Mouse (Mus musculus): ENCODE data around the gene Klra7. TPM values are rescaled to one million over a fixed set of nuclear protein-coding genes. Genes with fewer than 3 reads are reported as not detected.
"Not testable (repeated sequence)": the region's sequence is repeated elsewhere in the genome, so short reads cannot be mapped to it uniquely, and the experiment has no call there.

The Klra7 gene
- polyA plus RNA-seq (2014; fragmentation: Nextera tagmentation; extraction: Ambion mirVana), result not detected in 2 replicates

DNA sequence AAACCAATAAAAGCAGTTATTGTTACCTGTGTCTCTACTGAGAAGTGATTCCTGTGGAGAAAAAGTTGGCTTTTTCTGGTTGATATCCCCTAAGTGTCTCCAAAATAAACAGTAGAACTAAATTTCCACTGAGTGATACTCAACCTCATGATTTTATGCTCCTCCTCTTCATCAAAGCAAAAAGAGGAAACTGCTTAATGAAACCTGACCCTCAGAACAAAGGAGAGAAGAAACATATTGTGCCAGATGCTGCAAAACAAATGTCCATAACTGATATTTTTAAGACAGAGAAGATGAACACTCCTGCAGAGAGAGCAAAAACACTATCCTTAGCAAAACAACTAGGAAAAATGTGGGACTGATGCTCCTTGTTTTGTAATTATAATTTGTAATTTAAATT, at the start of gene Klra7:
Gene Klra7, minus strand, starts transcription at position 101 of the 400 bp plus-strand sequence.
- Histone ChIP-seq H3K9ac (ENCODE audit: low read length) (no peak within 1 kb of the TSS), H3K27ac (ENCODE audit: low read depth) (no peak within 1 kb of the TSS), H3K9me3 (ENCODE audit: control insufficient read depth, low read length) (0 out of 2 replicates have a peak, but pooled peaks cover 3% of the 10 kb centered on the region), H3K4me3 (ENCODE audit: low read depth, low read length) (no peak within 1 kb of the TSS), H3K27me3 (replicated peaks; ENCODE audit: control insufficient read depth, insufficient read depth, low read length) (no peaks in the 10 kb centered on the region), H3K4me2 (ENCODE audit: low read length) (no peak within 1 kb of the TSS), H3K36me3 (ENCODE audit: control insufficient read depth, insufficient read depth, low read length) (no peaks in the 10 kb centered on the region), H3K4me1 (replicated peaks; ENCODE audit: control insufficient read depth, insufficient read depth, low read length) (no peaks in the 10 kb centered on the region)
- no peak for DNase-seq (ENCODE audit: low spot score)
- ATAC-seq (replicated peaks; ENCODE audit: low FRiP score, low TSS enrichment, low read depth), result no peak

DNA sequence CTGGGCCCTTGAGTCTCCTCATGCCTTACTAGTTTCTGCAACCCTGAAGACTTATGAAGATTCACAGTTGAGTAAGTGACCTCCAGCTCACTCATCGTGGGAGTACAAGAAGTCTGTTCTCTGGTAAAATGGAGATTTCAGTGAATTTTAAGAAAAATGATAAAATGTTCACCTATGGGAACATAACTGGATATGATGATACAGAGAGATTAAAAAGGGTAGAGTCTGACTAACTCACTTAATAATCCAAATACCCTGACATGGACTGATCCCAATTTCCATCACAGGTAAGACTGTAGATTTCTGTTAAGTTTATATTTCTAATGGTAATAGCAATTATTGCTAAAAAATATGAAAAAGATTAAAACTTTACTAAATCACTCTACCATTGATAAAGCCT, 48.7 kb upstream of the Klra7 start, which contains the start of gene Klra10:
Gene Klra10, minus strand, starts transcription at position 101 of the 400 bp plus-strand sequence.
- not testable (repeated sequence) for H3K9ac ChIP-seq (ENCODE audit: low read length); H3K36me3 ChIP-seq (ENCODE audit: control insufficient read depth, insufficient read depth, low read length); H3K27ac ChIP-seq (ENCODE audit: low read depth); H3K9me3 ChIP-seq (ENCODE audit: control insufficient read depth, low read length); ATAC-seq (replicated peaks; ENCODE audit: low FRiP score, low TSS enrichment, low read depth); H3K4me1 ChIP-seq (replicated peaks; ENCODE audit: control insufficient read depth, insufficient read depth, low read length); H3K4me2 ChIP-seq (ENCODE audit: low read length); H3K27me3 ChIP-seq (replicated peaks; ENCODE audit: control insufficient read depth, insufficient read depth, low read length); DNase-seq (ENCODE audit: low spot score); H3K4me3 ChIP-seq (ENCODE audit: low read depth, low read length)
- 55% methylated on average over 1 of the region's 1 CpGs for WGBS

DNA sequence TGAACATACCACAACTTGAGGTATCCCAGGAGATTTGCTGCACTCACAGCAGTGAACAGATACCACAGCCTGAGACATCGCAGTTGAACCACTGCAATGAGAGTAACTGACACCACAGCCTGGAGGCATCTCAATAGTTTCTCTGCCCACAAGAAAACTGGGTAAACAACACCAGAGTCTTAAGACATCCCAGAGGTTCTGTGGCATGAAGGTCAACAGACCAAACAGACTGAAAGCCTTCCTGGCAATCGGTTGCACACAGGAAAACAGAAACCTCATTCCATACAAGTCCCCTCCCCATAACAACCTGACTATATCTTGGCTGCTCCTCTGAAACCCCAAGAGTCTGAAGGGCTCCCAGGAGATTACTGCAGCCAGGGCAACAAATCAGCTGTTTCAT, 22.2 kb upstream of the Klra7 start:
- Histone ChIP-seq H3K36me3 (ENCODE audit: control insufficient read depth, insufficient read depth, low read length) (no peaks in the 10 kb centered on the region), H3K27me3 (replicated peaks; ENCODE audit: control insufficient read depth, insufficient read depth, low read length) (no peaks in the 10 kb centered on the region), H3K4me1 (replicated peaks; ENCODE audit: control insufficient read depth, insufficient read depth, low read length) (no peaks in the 10 kb centered on the region), H3K9me3 (ENCODE audit: control insufficient read depth, low read length) (no peaks in the 10 kb centered on the region; the same call in 1 of the 2 replicates), H3K27ac (ENCODE audit: low read depth) (no peak overlapping the region), H3K4me3 (ENCODE audit: low read depth, low read length) (no peak overlapping the region), H3K9ac (ENCODE audit: low read length) (no peak overlapping the region), H3K4me2 (ENCODE audit: low read length) (no peak overlapping the region)
- WGBS, result 95% methylated on average over 2 of the region's 2 CpGs
- DNase-seq (ENCODE audit: low spot score) (no peak), ATAC-seq (replicated peaks; ENCODE audit: low FRiP score, low TSS enrichment, low read depth) (no peak)

GRCm38 (mm10) chr6:130237536-130237935, 4.4 kb upstream of the Klra7 start:
- H3K9me3 ChIP-seq (ENCODE audit: control insufficient read depth, low read length), result no peaks in the 10 kb centered on the region
- H3K27me3 ChIP-seq (replicated peaks; ENCODE audit: control insufficient read depth, insufficient read depth, low read length), result no peaks in the 10 kb centered on the region
- no peak overlapping the region for H3K27ac ChIP-seq (ENCODE audit: low read depth)
- no peak for DNase-seq (ENCODE audit: low spot score)
- H3K4me1 ChIP-seq (replicated peaks; ENCODE audit: control insufficient read depth, insufficient read depth, low read length), result no peaks in the 10 kb centered on the region
- no peak for ATAC-seq (replicated peaks; ENCODE audit: low FRiP score, low TSS enrichment, low read depth)
- H3K4me2 ChIP-seq (ENCODE audit: low read length), result no peak overlapping the region
- H3K36me3 ChIP-seq (ENCODE audit: control insufficient read depth, insufficient read depth, low read length), result no peaks in the 10 kb centered on the region
- no peak overlapping the region for H3K4me3 ChIP-seq (ENCODE audit: low read depth, low read length)
- H3K9ac ChIP-seq (ENCODE audit: low read length), result no peak overlapping the region
- WGBS, result 67% methylated on average over 2 of the region's 2 CpGs

DNA sequence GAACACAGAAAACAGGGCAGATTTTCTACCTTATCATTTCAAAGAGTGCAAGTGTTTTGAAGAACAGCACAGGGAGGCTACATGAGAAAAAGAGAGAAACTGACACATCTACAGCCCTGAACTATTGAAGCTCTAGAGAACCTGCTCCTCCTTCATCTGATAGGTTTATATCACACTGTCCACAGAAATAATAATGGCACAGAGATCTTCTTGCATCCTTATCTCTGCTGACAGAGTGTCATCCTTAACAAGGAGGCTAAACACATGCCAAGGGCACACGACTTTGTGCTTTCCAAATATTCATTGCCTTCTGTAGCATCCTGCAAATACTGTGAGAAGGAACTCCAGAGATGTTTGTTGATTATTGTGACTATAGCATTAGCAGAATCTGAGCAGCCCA, 3.5 kb upstream of the Klra7 start:
- no peak for ATAC-seq (replicated peaks; ENCODE audit: low FRiP score, low TSS enrichment, low read depth)
- no peak for DNase-seq (ENCODE audit: low spot score)
- no peaks in the 10 kb centered on the region for H3K36me3 ChIP-seq (ENCODE audit: control insufficient read depth, insufficient read depth, low read length)
- H3K27ac ChIP-seq (ENCODE audit: low read depth), result no peak overlapping the region
- no peak overlapping the region for H3K9ac ChIP-seq (ENCODE audit: low read length)
- no peaks in the 10 kb centered on the region for H3K27me3 ChIP-seq (replicated peaks; ENCODE audit: control insufficient read depth, insufficient read depth, low read length)
- no peak overlapping the region for H3K4me2 ChIP-seq (ENCODE audit: low read length)
- no peaks in the 10 kb centered on the region for H3K4me1 ChIP-seq (replicated peaks; ENCODE audit: control insufficient read depth, insufficient read depth, low read length)
- no peak overlapping the region for H3K4me3 ChIP-seq (ENCODE audit: low read depth, low read length)
- WGBS, result 33% methylated on average over 1 of the region's 1 CpGs
- 0 out of 2 replicates have a peak, but pooled peaks cover 3% of the 10 kb centered on the region for H3K9me3 ChIP-seq (ENCODE audit: control insufficient read depth, low read length)

GRCm38 (mm10) chr6:130197453-130197852, 35.7 kb downstream of the Klra7 start:
- not testable (repeated sequence) for ATAC-seq (replicated peaks; ENCODE audit: low FRiP score, low TSS enrichment, low read depth); H3K27me3 ChIP-seq (replicated peaks; ENCODE audit: control insufficient read depth, insufficient read depth, low read length); H3K36me3 ChIP-seq (ENCODE audit: control insufficient read depth, insufficient read depth, low read length); H3K9me3 ChIP-seq (ENCODE audit: control insufficient read depth, low read length); H3K27ac ChIP-seq (ENCODE audit: low read depth); H3K4me1 ChIP-seq (replicated peaks; ENCODE audit: control insufficient read depth, insufficient read depth, low read length); H3K4me3 ChIP-seq (ENCODE audit: low read depth, low read length); H3K9ac ChIP-seq (ENCODE audit: low read length); DNase-seq (ENCODE audit: low spot score); H3K4me2 ChIP-seq (ENCODE audit: low read length)
- 88% methylated on average over 1 of the region's 1 CpGs for WGBS

GRCm38 (mm10) chr6:130193012-130193411, 40.1 kb downstream of the Klra7 start, which contains the start of gene Klra9:
Gene Klra9 (minus strand): TSS chr6:130193112.
- H3K4me2 ChIP-seq (ENCODE audit: low read length); H3K9ac ChIP-seq (ENCODE audit: low read length); H3K36me3 ChIP-seq (ENCODE audit: control insufficient read depth, insufficient read depth, low read length); DNase-seq (ENCODE audit: low spot score); H3K27me3 ChIP-seq (replicated peaks; ENCODE audit: control insufficient read depth, insufficient read depth, low read length); H3K4me3 ChIP-seq (ENCODE audit: low read depth, low read length); H3K27ac ChIP-seq (ENCODE audit: low read depth); ATAC-seq (replicated peaks; ENCODE audit: low FRiP score, low TSS enrichment, low read depth); H3K9me3 ChIP-seq (ENCODE audit: control insufficient read depth, low read length); H3K4me1 ChIP-seq (replicated peaks; ENCODE audit: control insufficient read depth, insufficient read depth, low read length): not testable (repeated sequence)
- 61% methylated on average over 3 of the region's 3 CpGs for WGBS

Other genes starting within 250 kb of the Klra7 start
- not detected in 2 replicates for gene Klra6, start 206.4 kb downstream of the Klra7 start, polyA plus RNA-seq (2014; fragmentation: Nextera tagmentation; extraction: Ambion mirVana)
- gene Klra4, start 166.1 kb downstream of the Klra7 start, polyA plus RNA-seq (2014; fragmentation: Nextera tagmentation; extraction: Ambion mirVana), result not detected in 2 replicates
- not detected in 2 replicates for gene Klra8, start 103.4 kb downstream of the Klra7 start, polyA plus RNA-seq (2014; fragmentation: Nextera tagmentation; extraction: Ambion mirVana)
- not detected in 2 replicates for gene Klra9, start 40.2 kb downstream of the Klra7 start, polyA plus RNA-seq (2014; fragmentation: Nextera tagmentation; extraction: Ambion mirVana)
- not detected in 2 replicates for gene Klra10, start 48.6 kb upstream of the Klra7 start, polyA plus RNA-seq (2014; fragmentation: Nextera tagmentation; extraction: Ambion mirVana)
- not detected in 2 replicates for gene Klra3, start 104.3 kb upstream of the Klra7 start, polyA plus RNA-seq (2014; fragmentation: Nextera tagmentation; extraction: Ambion mirVana)
- not detected in 2 replicates for gene Klra1, start 153.6 kb upstream of the Klra7 start, polyA plus RNA-seq (2014; fragmentation: Nextera tagmentation; extraction: Ambion mirVana)

Measured in intestine, embryonic 14.5 days (tissue).